Mouse (Mus musculus) cerebellum, adult 9-10 months (tissue): ENCODE measurements around the gene Lamb1.

Experiments
- DNase-seq: peaks from one replicate; pipeline ENCODE4 v3.0.0; 2022

The Lamb1 gene

DNA sequence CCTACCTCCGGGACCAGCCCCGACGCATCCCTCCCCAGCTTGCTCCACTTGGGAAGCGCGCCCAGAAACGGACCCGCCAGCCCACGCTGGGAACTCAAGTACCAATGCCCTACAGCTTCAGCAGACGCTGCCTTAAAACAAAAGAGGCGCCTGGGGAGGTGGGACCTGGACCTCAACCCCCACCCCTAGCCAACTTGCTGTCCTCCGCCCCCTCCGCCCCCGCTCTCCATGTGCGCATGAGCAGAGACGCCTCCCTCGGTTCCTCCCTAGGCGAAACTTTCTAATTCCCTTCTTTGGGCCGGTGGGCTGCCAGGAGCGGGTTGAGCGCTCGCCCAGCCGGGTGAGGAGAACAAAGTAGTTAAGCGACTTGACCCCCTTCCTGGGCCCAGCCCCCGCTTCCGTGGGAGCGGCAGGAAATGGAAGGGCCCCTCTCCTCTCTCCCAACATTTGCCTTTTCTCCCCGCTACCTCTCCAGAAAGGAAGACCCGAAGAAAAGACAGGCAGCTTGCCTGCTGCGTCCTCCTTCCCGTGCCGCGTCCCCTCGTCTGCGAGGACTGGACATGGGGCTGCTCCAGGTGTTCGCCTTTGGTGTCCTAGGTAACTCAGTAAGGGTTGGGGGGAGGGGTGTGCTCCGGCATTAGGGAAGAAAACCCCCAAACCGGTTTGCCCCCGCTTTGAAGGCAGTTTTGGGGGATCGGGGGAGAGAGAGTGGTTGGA is at the start of gene Lamb1:
Gene Lamb1 (plus strand): TSS at position 230 of the 717 bp plus-strand sequence.
- DNase-seq = no peak

DNA sequence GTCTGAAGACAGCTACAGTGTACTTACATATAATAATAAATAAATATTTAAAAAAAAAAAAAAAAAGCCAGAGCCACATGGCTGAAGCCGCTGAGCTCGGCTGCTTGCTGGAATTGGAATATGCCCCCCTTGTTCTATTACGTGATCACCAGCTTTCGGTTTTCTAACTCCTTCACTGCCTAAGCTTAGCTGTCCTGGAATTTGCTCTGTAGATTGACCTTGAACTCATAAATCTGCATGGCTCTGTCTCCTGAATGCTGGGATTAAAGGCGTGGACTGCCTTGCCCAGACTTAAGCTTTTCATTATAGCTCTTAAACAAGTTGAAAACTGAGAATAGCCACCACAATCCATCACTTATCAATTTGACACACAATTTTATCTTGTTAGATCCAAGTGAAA is 47.8 kb upstream of the Lamb1 start:
- DNase-seq = no peak

- DNase-seq = no peak
Observed at GRCm38 (mm10) chr12:31218774-31219173, 46.3 kb upstream of the Lamb1 start.

DNA sequence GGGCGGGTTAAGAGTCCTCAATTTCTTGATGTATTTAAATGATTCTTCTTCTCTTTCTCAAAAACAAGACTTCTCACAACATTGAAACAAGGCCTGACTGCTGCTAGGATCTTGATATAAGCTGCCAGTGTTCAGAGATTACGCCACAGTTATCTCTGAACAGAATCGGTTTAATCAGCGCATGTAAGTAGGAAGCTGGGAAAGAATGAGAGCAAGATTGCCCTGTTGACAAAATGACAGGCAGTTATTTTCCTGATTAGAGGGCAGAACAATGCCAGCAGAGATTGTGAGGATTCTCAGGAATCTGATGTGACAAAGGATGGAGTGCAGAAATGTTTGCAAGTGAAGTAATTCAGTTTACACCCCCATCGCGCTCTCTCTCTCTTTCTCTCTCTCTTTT is 43.5 kb upstream of the Lamb1 start:
- no peak for DNase-seq

DNA sequence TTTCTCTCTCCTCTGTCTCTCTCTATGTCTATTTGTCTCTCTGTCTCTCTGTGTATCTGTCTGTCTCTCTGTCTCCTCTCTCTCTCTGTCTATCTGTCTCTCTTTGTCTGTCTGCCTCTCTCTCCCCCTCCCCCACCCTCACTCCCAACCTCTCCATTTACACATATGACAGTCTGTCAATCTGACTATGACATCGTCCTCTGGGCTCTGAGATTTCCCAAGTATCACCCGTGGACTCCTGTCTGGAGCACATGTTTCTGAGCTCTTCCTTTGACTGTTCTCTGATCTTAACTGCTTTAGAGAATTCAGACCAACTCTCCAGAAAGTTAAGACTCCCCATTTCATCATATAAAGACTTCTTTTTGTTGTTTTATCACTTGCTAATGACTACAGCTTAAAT is 42.8 kb upstream of the Lamb1 start:
- DNase-seq = no peak

GRCm38 (mm10) chr12:31222741-31223140 is 42.3 kb upstream of the Lamb1 start:
- no peak for DNase-seq

- DNase-seq = no peak
Observed at GRCm38 (mm10) chr12:31225451-31225850, 39.6 kb upstream of the Lamb1 start.

GRCm38 (mm10) chr12:31227167-31227566 is 37.9 kb upstream of the Lamb1 start:
- DNase-seq = no peak

- no peak for DNase-seq
Observed at GRCm38 (mm10) chr12:31228878-31229277, 36.2 kb upstream of the Lamb1 start.

DNA sequence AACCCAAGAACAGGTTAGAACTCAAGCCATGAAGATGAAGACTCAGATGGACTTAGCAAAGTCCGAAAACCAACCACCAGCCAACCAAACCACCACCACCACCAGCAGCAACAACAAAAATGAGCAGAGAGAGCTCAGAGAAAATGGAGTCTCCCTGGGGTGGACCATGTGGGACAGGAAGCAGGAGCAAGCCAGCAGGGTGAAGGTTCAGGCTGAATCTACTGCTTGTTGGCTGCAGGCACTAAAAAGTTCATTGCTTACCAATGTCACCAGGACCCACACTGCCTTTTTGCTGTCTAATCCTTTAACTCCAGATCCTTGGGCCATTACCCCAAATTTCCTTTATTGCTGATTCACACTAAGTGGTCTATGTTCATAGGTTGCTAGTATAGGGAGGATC is 32.4 kb upstream of the Lamb1 start:
- DNase-seq = no peak

- no peak for DNase-seq
Observed at GRCm38 (mm10) chr12:31235018-31235417, 30.0 kb upstream of the Lamb1 start.

DNA sequence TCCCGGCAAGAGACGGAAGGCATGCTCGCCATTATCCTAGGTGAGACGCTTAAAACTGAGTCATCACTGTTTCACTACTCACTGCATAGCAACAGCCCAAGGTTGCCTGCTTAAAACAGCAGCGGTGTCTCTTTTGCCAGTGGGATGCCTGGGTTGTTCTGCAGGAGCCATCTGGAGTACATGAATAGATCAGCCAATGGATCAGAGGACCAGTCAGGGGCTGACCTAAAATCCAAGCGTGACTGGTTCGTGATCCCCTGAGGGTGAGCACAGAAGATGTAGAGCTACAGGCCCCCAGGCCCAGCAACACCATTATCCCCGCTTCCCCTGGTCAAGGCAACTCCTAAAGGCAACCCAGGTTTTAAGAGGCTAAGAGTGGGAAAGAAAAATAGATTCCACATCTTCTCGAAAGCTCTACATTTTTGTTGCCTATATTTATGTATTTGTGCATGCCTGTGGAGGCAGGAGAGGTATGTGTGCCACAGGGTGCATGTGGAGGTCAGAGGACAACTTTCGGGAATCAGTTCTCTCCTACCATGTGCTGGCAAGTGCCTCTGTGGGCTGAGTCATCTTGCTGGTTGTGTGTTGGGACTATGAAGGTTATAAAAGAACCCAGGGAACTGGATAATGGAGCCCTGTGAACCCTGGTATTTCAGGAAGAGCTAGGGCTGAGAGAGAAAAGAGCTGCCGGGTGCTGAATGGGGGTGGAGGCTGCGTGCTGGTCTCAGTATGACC is 28.0 kb upstream of the Lamb1 start:
- peak; percentile 17 for DNase-seq

- no peak for DNase-seq
Observed at GRCm38 (mm10) chr12:31239031-31239583, 25.9 kb upstream of the Lamb1 start.

GRCm38 (mm10) chr12:31239798-31240197 is 25.2 kb upstream of the Lamb1 start:
- peak; percentile 13 for DNase-seq

DNA sequence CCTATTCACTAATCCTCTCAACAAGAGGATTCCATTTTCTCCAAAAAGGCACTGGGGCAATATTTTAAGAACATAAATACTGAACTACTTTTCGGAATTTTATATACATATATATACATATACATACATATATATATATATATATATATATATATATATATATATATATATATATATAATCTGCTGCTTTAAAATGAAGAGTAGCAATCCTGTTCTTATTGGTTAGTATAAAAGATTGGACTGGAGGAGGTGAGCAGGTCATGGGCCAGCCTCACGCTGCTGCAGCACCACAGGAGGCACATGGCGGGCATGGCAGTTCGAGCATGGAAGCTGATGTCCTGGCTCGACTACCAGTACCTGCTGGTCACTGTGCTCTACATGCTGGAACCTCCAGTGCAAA is 24.6 kb upstream of the Lamb1 start, which contains the start of gene Gm6993:
Gene Gm6993 (plus strand): TSS at position 301 of the 400 bp plus-strand sequence.
- no peak for DNase-seq

DNA sequence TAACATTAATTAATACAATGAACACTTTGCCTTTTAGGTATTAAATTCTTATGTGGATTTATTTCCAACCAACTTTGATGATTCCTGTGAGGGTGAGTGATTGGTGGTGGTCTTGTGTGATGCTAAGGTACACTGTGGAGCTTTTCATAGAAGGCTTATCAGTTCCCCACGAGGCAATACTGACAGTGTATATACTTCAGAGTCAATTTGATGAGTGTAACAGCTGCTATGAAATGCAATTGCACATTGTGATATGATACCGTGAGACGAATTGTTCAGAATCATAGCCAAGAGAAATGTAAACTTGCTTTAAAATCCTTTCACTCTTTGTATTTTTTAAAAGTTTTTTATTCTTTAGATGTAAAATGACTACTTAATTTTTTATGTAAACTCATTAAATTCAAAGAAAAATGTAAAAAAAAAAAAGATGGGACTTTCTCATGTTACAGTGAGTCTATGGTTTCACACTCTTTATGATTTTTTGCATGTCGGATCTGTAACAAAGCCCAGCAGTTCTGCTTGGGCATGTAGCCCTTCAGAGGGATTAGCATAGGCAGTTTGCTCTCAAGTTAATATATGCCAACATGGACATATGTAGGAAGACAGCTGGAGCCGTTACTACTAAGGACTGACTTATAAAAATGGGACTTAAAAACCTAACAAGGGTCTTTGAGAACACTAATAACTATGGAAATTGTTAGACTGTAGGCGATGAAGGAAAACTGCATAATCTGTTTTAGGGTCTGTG is 23.3 kb upstream of the Lamb1 start:
- DNase-seq = no peak

- DNase-seq = no peak
Observed at GRCm38 (mm10) chr12:31244001-31244400, 21.0 kb upstream of the Lamb1 start.

DNA sequence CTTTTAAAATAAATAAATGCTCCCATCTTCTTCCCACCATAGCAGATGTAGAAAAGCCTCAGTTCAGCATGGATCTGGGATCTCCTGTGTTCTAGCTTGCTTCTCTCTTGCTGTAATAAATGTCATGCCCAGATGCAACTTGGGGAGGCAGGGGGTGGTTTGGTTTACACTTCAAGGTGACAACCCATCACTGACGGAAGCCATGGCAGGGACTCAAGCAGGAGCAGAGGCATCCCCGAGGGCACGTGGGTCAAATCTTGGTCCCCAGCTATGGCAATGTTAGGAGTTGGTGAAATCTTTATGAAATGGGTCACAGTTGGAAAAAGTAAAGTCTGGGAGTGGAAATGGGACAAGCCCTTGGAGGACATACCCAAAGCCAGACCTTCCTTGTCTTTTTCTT is 20.3 kb upstream of the Lamb1 start:
- no peak for DNase-seq

- DNase-seq = no peak
Observed at GRCm38 (mm10) chr12:31246153-31246552, 18.9 kb upstream of the Lamb1 start.

DNA sequence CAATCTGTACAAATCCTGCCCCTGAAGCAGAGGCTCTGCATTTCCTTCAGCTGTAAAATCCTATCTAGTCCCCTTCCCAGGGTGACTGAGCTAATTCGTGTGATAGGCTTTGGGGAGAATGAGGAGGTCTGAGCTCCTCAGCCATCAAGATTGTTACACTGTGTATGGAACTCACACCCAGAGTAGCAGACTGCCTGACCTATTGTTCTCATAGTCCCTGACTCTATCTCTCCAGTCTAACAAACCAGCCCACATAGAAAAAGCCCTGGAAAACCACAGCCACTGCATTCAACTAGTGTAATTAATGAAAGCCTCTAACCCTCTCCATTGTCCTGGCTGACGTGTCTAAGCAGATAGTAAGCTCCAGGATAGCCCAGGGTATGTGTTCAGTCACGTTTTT is 18.4 kb upstream of the Lamb1 start:
- no peak for DNase-seq

DNA sequence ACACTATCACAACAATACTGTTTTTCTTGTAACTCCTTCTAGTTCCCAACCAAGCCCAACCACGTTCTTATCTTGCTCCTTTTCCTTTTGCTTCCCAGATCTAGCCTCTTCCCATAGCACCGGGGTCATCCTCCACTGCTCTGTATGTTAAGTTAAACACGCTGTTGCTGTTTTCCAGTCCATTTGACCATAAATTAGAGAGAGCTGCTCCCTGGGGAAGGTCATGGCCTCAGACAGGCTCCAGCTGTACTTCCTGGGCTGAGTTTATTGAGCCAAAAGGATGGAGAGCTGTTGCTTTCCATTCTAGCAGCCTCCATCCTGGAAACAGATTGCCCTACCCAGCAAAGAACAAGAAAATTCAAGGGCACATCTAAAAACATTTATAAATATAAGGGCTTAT is 16.9 kb upstream of the Lamb1 start:
- DNase-seq = no peak

GRCm38 (mm10) chr12:31248681-31249080 is 16.4 kb upstream of the Lamb1 start:
- DNase-seq = no peak

DNA sequence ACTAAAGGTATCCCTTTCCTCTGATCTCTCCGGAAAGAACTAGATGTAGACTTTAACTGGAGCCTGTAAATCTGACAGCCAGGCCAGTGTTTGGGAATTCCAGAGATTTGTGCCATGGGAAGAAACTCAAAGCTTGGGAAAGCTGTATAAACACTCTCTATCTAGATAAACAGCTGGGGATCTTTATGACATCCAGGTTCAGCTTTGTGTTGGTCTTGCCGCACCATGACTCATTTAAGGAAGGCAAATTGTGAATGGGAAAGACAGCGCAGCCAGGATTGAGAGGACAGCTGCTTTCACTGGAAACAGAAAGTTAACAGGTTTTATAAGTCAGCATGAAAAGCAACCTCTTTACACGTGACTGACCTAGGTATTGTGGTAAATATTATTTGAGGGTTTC is 12.8 kb upstream of the Lamb1 start:
- no peak for DNase-seq
